Mouse (Mus musculus) liver, adult (tissue): ENCODE measurements at regions not wholly inside any gene's neighbourhood (a gene's known extent, or its start where the extent isn't known, plus 50 kb on each side); places are given as distances from the start of the nearest gene placed in this dataset.

Source experiments
- GATA4 ChIP-seq: IDR thresholded peaks from 2 replicates; pipeline ENCODE4 v1.6.1; 2014; ENCODE audit warnings: mild to moderate bottlenecking, low read length; ENCODE audit not compliant: insufficient replicate concordance

GRCm38 (mm10) chr7:70591361-70592256 lies 225.1 kb upstream of the Nr2f2 start:
- no peak for TF ChIP-seq GATA4

GRCm38 (mm10) chr7:70589713-70590112 lies 223.2 kb upstream of the Nr2f2 start:
- no peak for TF ChIP-seq GATA4

GRCm38 (mm10) chr7:70588061-70588460 lies 221.5 kb upstream of the Nr2f2 start:
- no peak for TF ChIP-seq GATA4

GRCm38 (mm10) chr7:70584480-70584879 lies 217.9 kb upstream of the Nr2f2 start:
- no peak for TF ChIP-seq GATA4

- no peak for TF ChIP-seq GATA4
These were observed 209.8 kb upstream of the Nr2f2 start for GRCm38 (mm10) chr7:70576112-70576910.

- no peak for TF ChIP-seq GATA4
These were observed 209.1 kb upstream of the Nr2f2 start for GRCm38 (mm10) chr7:70575614-70576013.

GRCm38 (mm10) chr7:70574194-70574593 lies 207.7 kb upstream of the Nr2f2 start:
- TF ChIP-seq GATA4, result no peak

- no peak for TF ChIP-seq GATA4
These were observed 198.5 kb upstream of the Nr2f2 start for GRCm38 (mm10) chr7:70565034-70565433.

GRCm38 (mm10) chr7:70548936-70549450 lies 182.5 kb upstream of the Nr2f2 start:
- peak; percentile 27; the same call in 1 of the 2 replicates for TF ChIP-seq GATA4

- TF ChIP-seq GATA4, result no peak
These were observed 175.5 kb upstream of the Nr2f2 start for GRCm38 (mm10) chr7:70541881-70542665.

GRCm38 (mm10) chr7:70539121-70539642 lies 172.6 kb upstream of the Nr2f2 start:
- TF ChIP-seq GATA4, result no peak

GRCm38 (mm10) chr7:70536046-70536445 lies 169.5 kb upstream of the Nr2f2 start:
- TF ChIP-seq GATA4, result no peak

GRCm38 (mm10) chr7:70533552-70533951 lies 167.0 kb upstream of the Nr2f2 start:
- TF ChIP-seq GATA4, result no peak

GRCm38 (mm10) chr7:70527921-70528320 lies 161.4 kb upstream of the Nr2f2 start:
- no peak for TF ChIP-seq GATA4

- no peak for TF ChIP-seq GATA4
These were observed 158.8 kb upstream of the Nr2f2 start for GRCm38 (mm10) chr7:70525372-70525771.

GRCm38 (mm10) chr7:70524744-70525143 lies 158.2 kb upstream of the Nr2f2 start:
- no peak for TF ChIP-seq GATA4
